Mouse (Mus musculus): ENCODE measurements around the gene Dnajc4. TPM values are rescaled to one million over a fixed set of nuclear protein-coding genes. Genes with fewer than 3 reads are reported as not detected.

Dnajc4 gene
- polyA plus RNA-seq, 1 experiment: 5.5 TPM

- peak overlapping the region; percentile 66 for H3K4me3 ChIP-seq (replicated peaks)
- peaks cover 53% of the 10 kb centered on the region for H3K4me1 ChIP-seq (ENCODE audit: control insufficient read depth)
- TF ChIP-seq GATA1 (IDR thresholded peaks at IDR 0.05; ENCODE audit: low read length) (no peak), TAL1 (IDR thresholded peaks at IDR 0.05; ENCODE audit: low read length) (no peak)
- H3K36me3 ChIP-seq (ENCODE audit: control insufficient read depth): peaks cover 31% of the 10 kb centered on the region
- no peaks in the 10 kb centered on the region for H3K27me3 ChIP-seq (ENCODE audit: control insufficient read depth)
- H3K9me3 ChIP-seq (ENCODE audit: control insufficient read depth, low read length): no peaks in the 10 kb centered on the region
Observed at GRCm38 (mm10) chr19:6987904-6988285, 4.5 kb downstream of the Dnajc4 start.

GRCm38 (mm10) chr19:6987061-6987903 is 5.1 kb downstream of the Dnajc4 start, which contains the start of gene Vegfb:
TSS of gene Vegfb (minus strand) at chr19:6987651.
- no peaks in the 10 kb centered on the region for H3K9me3 ChIP-seq (ENCODE audit: control insufficient read depth, low read length)
- TF ChIP-seq GATA1 (IDR thresholded peaks at IDR 0.05; ENCODE audit: low read length): no peak
- TF ChIP-seq TAL1 (IDR thresholded peaks at IDR 0.05; ENCODE audit: low read length): no peak
- peaks cover 35% of the 10 kb centered on the region for H3K36me3 ChIP-seq (ENCODE audit: control insufficient read depth)
- H3K27me3 ChIP-seq (ENCODE audit: control insufficient read depth): no peaks in the 10 kb centered on the region
- H3K4me3 ChIP-seq (replicated peaks): peak within 1 kb of the TSS; percentile 66
- H3K4me1 ChIP-seq (ENCODE audit: control insufficient read depth): peaks cover 52% of the 10 kb centered on the region

- H3K4me3 ChIP-seq (replicated peaks): peak overlapping the region; percentile 66
- peaks cover 38% of the 10 kb centered on the region for H3K36me3 ChIP-seq (ENCODE audit: control insufficient read depth)
- no peak for TF ChIP-seq GATA1 (IDR thresholded peaks at IDR 0.05; ENCODE audit: low read length)
- no peak for TF ChIP-seq TAL1 (IDR thresholded peaks at IDR 0.05; ENCODE audit: low read length)
- peaks cover 52% of the 10 kb centered on the region for H3K4me1 ChIP-seq (ENCODE audit: control insufficient read depth)
- no peaks in the 10 kb centered on the region for H3K27me3 ChIP-seq (ENCODE audit: control insufficient read depth)
- no peaks in the 10 kb centered on the region for H3K9me3 ChIP-seq (ENCODE audit: control insufficient read depth, low read length)
Observed at GRCm38 (mm10) chr19:6985951-6986708, 6.2 kb downstream of the Dnajc4 start.

GRCm38 (mm10) chr19:6985300-6985699 is 7.1 kb downstream of the Dnajc4 start:
- Histone ChIP-seq H3K4me1 (ENCODE audit: control insufficient read depth) (peaks cover 55% of the 10 kb centered on the region), H3K27me3 (ENCODE audit: control insufficient read depth) (no peaks in the 10 kb centered on the region), H3K4me3 (replicated peaks) (no peak overlapping the region), H3K9me3 (ENCODE audit: control insufficient read depth, low read length) (no peaks in the 10 kb centered on the region), H3K36me3 (ENCODE audit: control insufficient read depth) (peaks cover 38% of the 10 kb centered on the region)
- no peak for TF ChIP-seq TAL1 (IDR thresholded peaks at IDR 0.05; ENCODE audit: low read length)

- Histone ChIP-seq H3K36me3 (ENCODE audit: control insufficient read depth) (peaks cover 35% of the 10 kb centered on the region), H3K4me1 (ENCODE audit: control insufficient read depth) (peaks cover 64% of the 10 kb centered on the region), H3K4me3 (replicated peaks) (no peak overlapping the region), H3K9me3 (ENCODE audit: control insufficient read depth, low read length) (no peaks in the 10 kb centered on the region), H3K27me3 (ENCODE audit: control insufficient read depth) (no peaks in the 10 kb centered on the region)
- TF ChIP-seq GATA1 (IDR thresholded peaks at IDR 0.05; ENCODE audit: low read length) (no peak), TAL1 (IDR thresholded peaks at IDR 0.05; ENCODE audit: low read length) (no peak)
Observed at GRCm38 (mm10) chr19:6983621-6984020, 8.8 kb downstream of the Dnajc4 start.

GRCm38 (mm10) chr19:6981465-6981864 is 10.9 kb downstream of the Dnajc4 start:
- TF ChIP-seq TAL1 (IDR thresholded peaks at IDR 0.05; ENCODE audit: low read length) (no peak), GATA1 (IDR thresholded peaks at IDR 0.05; ENCODE audit: low read length) (no peak)

GRCm38 (mm10) chr19:6980381-6981093 is 11.8 kb downstream of the Dnajc4 start, which contains the start of gene Fkbp2:
TSS of gene Fkbp2 (minus strand) at chr19:6980501.
- peaks cover 53% of the 10 kb centered on the region for H3K36me3 ChIP-seq (ENCODE audit: control insufficient read depth)
- TF ChIP-seq GATA1 (IDR thresholded peaks at IDR 0.05; ENCODE audit: low read length): no peak
- no peak for TF ChIP-seq TAL1 (IDR thresholded peaks at IDR 0.05; ENCODE audit: low read length)

More at GRCm38 (mm10) chr19:6981465-6981864, 10.9 kb downstream of the Dnajc4 start:
- Histone ChIP-seq H3K36me3 (ENCODE audit: control insufficient read depth) (peaks cover 55% of the 10 kb centered on the region), H3K27me3 (ENCODE audit: control insufficient read depth) (no peaks in the 10 kb centered on the region), H3K4me3 (replicated peaks) (peak overlapping the region; percentile 89), H3K4me1 (ENCODE audit: control insufficient read depth) (peaks cover 65% of the 10 kb centered on the region), H3K9me3 (ENCODE audit: control insufficient read depth, low read length) (no peaks in the 10 kb centered on the region)

GRCm38 (mm10) chr19:6979486-6980380 is 12.6 kb downstream of the Dnajc4 start:
- peaks cover 64% of the 10 kb centered on the region for H3K4me1 ChIP-seq (ENCODE audit: control insufficient read depth)
- H3K36me3 ChIP-seq (ENCODE audit: control insufficient read depth): peaks cover 46% of the 10 kb centered on the region
- no peaks in the 10 kb centered on the region for H3K27me3 ChIP-seq (ENCODE audit: control insufficient read depth)
- no peaks in the 10 kb centered on the region for H3K9me3 ChIP-seq (ENCODE audit: control insufficient read depth, low read length)
- peak overlapping the region; percentile 89 for H3K4me3 ChIP-seq (replicated peaks)
- no peak for TF ChIP-seq GATA1 (IDR thresholded peaks at IDR 0.05; ENCODE audit: low read length)
- TF ChIP-seq TAL1 (IDR thresholded peaks at IDR 0.05; ENCODE audit: low read length): no peak

More at GRCm38 (mm10) chr19:6980381-6981093, 11.8 kb downstream of the Dnajc4 start, which contains the start of gene Fkbp2:
- Histone ChIP-seq H3K27me3 (ENCODE audit: control insufficient read depth) (no peaks in the 10 kb centered on the region), H3K9me3 (ENCODE audit: control insufficient read depth, low read length) (no peaks in the 10 kb centered on the region), H3K4me1 (ENCODE audit: control insufficient read depth) (peaks cover 66% of the 10 kb centered on the region), H3K4me3 (replicated peaks) (peak within 1 kb of the TSS; percentile 89)
